Mouse (Mus musculus): Measurements from ENCODE around the gene Spg11.

- TF ChIP-seq CTCF (IDR thresholded peaks at IDR 0.05; ENCODE audit: control insufficient read depth, insufficient read depth, insufficient read length) (no peak), MAX (IDR thresholded peaks at IDR 0.05) (no peak), USF1 (IDR thresholded peaks at IDR 0.05; ENCODE audit: low read depth) (no peak), FOSL1 (IDR thresholded peaks at IDR 0.05; ENCODE audit: insufficient read depth, low read length, poor library complexity, severe bottlenecking) (no peak)
These were observed 23.3 kb upstream of the Spg11 start for GRCm38 (mm10) chr2:122141332-122141967.

Measured in C2C12 (cell line).